Mouse (Mus musculus): Measurements from ENCODE around the gene Tmem25. TPM values are rescaled to one million over a fixed set of nuclear protein-coding genes. Genes with fewer than 3 reads are reported as not detected.
A peak's percentile ranks its signal among the peaks of the same experiment; 100 is the strongest.

The Tmem25 gene
- polyA plus RNA-seq, 1 experiment from 2014 or later: 6.1 TPM

DNA sequence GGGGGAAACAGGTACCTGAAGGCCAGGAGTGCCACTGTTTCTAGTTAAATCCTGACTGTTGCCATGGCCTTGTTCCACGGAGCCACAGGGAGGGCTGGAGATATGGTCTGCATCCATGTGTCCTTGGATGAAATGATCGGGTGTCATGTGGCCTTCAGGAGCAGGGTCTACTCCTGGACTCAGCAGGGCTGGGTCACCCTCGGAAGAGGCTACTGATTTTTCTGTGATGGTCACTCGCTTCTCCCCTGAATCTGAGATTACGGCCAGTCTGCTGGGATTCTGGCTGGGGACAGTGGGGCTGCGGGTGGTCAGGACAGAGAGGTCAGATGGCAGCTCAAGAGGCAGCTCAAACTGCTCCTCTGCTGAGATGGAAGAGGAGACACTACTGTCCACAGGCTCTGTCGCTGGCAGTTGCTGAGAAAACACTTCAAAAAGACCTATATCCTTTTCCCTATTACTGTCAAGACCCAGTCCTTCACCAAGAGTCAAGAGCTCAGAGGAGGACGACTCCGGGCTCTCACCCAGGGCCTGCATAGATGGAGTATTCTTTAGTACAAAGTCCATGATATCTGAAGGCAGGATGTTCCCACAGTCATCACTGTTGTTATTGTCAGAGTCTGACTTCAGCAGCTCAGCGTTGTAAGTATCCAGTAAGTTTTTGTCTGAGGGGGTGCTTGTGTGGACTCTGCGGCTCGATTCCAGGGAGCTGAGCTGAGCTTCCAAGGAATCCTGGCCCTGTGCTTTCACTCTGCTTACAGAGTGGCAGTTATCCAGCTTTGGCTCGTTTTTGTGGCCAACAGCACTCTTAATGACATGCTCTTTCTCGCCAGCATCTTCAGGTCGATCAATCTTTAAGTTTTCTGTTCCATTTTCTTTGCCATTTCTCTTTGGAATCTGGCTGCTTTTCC, 21.1 kb upstream of the Tmem25 start:
- Histone ChIP-seq H3K4me2 (ENCODE audit: low read depth, low read length) (no peak overlapping the region), H3K27me3 (ENCODE audit: control insufficient read depth, insufficient read depth, low read depth, low read length) (no peaks in the 10 kb centered on the region), H3K4me3 (ENCODE audit: low read depth, low read length) (no peak overlapping the region), H3K9ac (ENCODE audit: low read depth, low read length) (no peak overlapping the region), H3K4me1 (ENCODE audit: control insufficient read depth, low read depth, low read length) (no peaks in the 10 kb centered on the region), H3K27ac (ENCODE audit: low read length) (no peak overlapping the region), H3K36me3 (ENCODE audit: control insufficient read depth, insufficient read depth) (peaks cover 60% of the 10 kb centered on the region), H3K9me3 (replicated peaks; ENCODE audit: control insufficient read depth, low read length) (no peaks in the 10 kb centered on the region)
- WGBS (ENCODE audit: insufficient replicate concordance): 82% methylated on average over 15 of the region's 15 CpGs
- no peak for ATAC-seq (ENCODE audit: low read depth)

- Histone ChIP-seq H3K4me1 (ENCODE audit: control insufficient read depth, low read depth, low read length) (no peaks in the 10 kb centered on the region), H3K9ac (ENCODE audit: low read depth, low read length) (no peak overlapping the region), H3K36me3 (ENCODE audit: control insufficient read depth, insufficient read depth) (peaks cover 68% of the 10 kb centered on the region), H3K27me3 (ENCODE audit: control insufficient read depth, insufficient read depth, low read depth, low read length) (no peaks in the 10 kb centered on the region), H3K4me3 (ENCODE audit: low read depth, low read length) (no peak overlapping the region), H3K27ac (ENCODE audit: low read length) (no peak overlapping the region), H3K9me3 (replicated peaks; ENCODE audit: control insufficient read depth, low read length) (no peaks in the 10 kb centered on the region), H3K4me2 (ENCODE audit: low read depth, low read length) (no peak overlapping the region)
- no peak for ATAC-seq (ENCODE audit: low read depth)
- 67% methylated on average over 5 of the region's 5 CpGs for WGBS (ENCODE audit: insufficient replicate concordance)
Observed at GRCm38 (mm10) chr9:44817522-44817921, 18.4 kb upstream of the Tmem25 start.

GRCm38 (mm10) chr9:44814179-44814578, 15.1 kb upstream of the Tmem25 start:
- 83% methylated on average over 8 of the region's 8 CpGs for WGBS (ENCODE audit: insufficient replicate concordance)
- H3K9ac ChIP-seq (ENCODE audit: low read depth, low read length): no peak overlapping the region
- H3K27ac ChIP-seq (ENCODE audit: low read length): no peak overlapping the region
- no peaks in the 10 kb centered on the region for H3K4me1 ChIP-seq (ENCODE audit: control insufficient read depth, low read depth, low read length)
- ATAC-seq (ENCODE audit: low read depth): no peak
- no peak overlapping the region for H3K4me3 ChIP-seq (ENCODE audit: low read depth, low read length)
- no peak overlapping the region for H3K4me2 ChIP-seq (ENCODE audit: low read depth, low read length)
- H3K9me3 ChIP-seq (replicated peaks; ENCODE audit: control insufficient read depth, low read length): no peaks in the 10 kb centered on the region
- H3K27me3 ChIP-seq (ENCODE audit: control insufficient read depth, insufficient read depth, low read depth, low read length): no peaks in the 10 kb centered on the region
- H3K36me3 ChIP-seq (ENCODE audit: control insufficient read depth, insufficient read depth): peaks cover 49% of the 10 kb centered on the region

- Histone ChIP-seq H3K4me2 (ENCODE audit: low read depth, low read length) (no peak overlapping the region), H3K27me3 (ENCODE audit: control insufficient read depth, insufficient read depth, low read depth, low read length) (no peaks in the 10 kb centered on the region), H3K4me3 (ENCODE audit: low read depth, low read length) (no peak overlapping the region), H3K9me3 (replicated peaks; ENCODE audit: control insufficient read depth, low read length) (no peaks in the 10 kb centered on the region), H3K27ac (ENCODE audit: low read length) (no peak overlapping the region), H3K4me1 (ENCODE audit: control insufficient read depth, low read depth, low read length) (no peaks in the 10 kb centered on the region), H3K36me3 (ENCODE audit: control insufficient read depth, insufficient read depth) (peaks cover 59% of the 10 kb centered on the region), H3K9ac (ENCODE audit: low read depth, low read length) (no peak overlapping the region)
- no peak for ATAC-seq (ENCODE audit: low read depth)
- 81% methylated on average over 10 of the region's 10 CpGs for WGBS (ENCODE audit: insufficient replicate concordance)
Observed at GRCm38 (mm10) chr9:44810316-44810715, 11.2 kb upstream of the Tmem25 start.

GRCm38 (mm10) chr9:44807778-44808177, 8.7 kb upstream of the Tmem25 start:
- Histone ChIP-seq H3K4me2 (ENCODE audit: low read depth, low read length) (no peak overlapping the region), H3K4me3 (ENCODE audit: low read depth, low read length) (no peak overlapping the region), H3K27ac (ENCODE audit: low read length) (no peak overlapping the region), H3K36me3 (ENCODE audit: control insufficient read depth, insufficient read depth) (peaks cover 39% of the 10 kb centered on the region), H3K27me3 (ENCODE audit: control insufficient read depth, insufficient read depth, low read depth, low read length) (no peaks in the 10 kb centered on the region), H3K4me1 (ENCODE audit: control insufficient read depth, low read depth, low read length) (no peaks in the 10 kb centered on the region), H3K9ac (ENCODE audit: low read depth, low read length) (no peak overlapping the region), H3K9me3 (replicated peaks; ENCODE audit: control insufficient read depth, low read length) (no peaks in the 10 kb centered on the region)
- ATAC-seq (ENCODE audit: low read depth): no peak
- WGBS (ENCODE audit: insufficient replicate concordance): 83% methylated on average over 10 of the region's 10 CpGs

- Histone ChIP-seq H3K9ac (ENCODE audit: low read depth, low read length) (no peak overlapping the region), H3K36me3 (ENCODE audit: control insufficient read depth, insufficient read depth) (peaks cover 35% of the 10 kb centered on the region), H3K9me3 (replicated peaks; ENCODE audit: control insufficient read depth, low read length) (no peaks in the 10 kb centered on the region), H3K4me1 (ENCODE audit: control insufficient read depth, low read depth, low read length) (no peaks in the 10 kb centered on the region), H3K4me2 (ENCODE audit: low read depth, low read length) (no peak overlapping the region), H3K4me3 (ENCODE audit: low read depth, low read length) (no peak overlapping the region), H3K27me3 (ENCODE audit: control insufficient read depth, insufficient read depth, low read depth, low read length) (no peaks in the 10 kb centered on the region), H3K27ac (ENCODE audit: low read length) (no peak overlapping the region)
- WGBS (ENCODE audit: insufficient replicate concordance): 82% methylated on average over 5 of the region's 5 CpGs
- no peak for ATAC-seq (ENCODE audit: low read depth)
Observed at GRCm38 (mm10) chr9:44807141-44807540, 8.0 kb upstream of the Tmem25 start.

- WGBS (ENCODE audit: insufficient replicate concordance): 81% methylated on average over 5 of the region's 5 CpGs
- Histone ChIP-seq H3K4me3 (ENCODE audit: low read depth, low read length) (no peak overlapping the region), H3K9ac (ENCODE audit: low read depth, low read length) (no peak overlapping the region), H3K4me1 (ENCODE audit: control insufficient read depth, low read depth, low read length) (no peaks in the 10 kb centered on the region), H3K27ac (ENCODE audit: low read length) (no peak overlapping the region), H3K36me3 (ENCODE audit: control insufficient read depth, insufficient read depth) (peaks cover 30% of the 10 kb centered on the region), H3K4me2 (ENCODE audit: low read depth, low read length) (no peak overlapping the region), H3K27me3 (ENCODE audit: control insufficient read depth, insufficient read depth, low read depth, low read length) (peaks cover 4% of the 10 kb centered on the region), H3K9me3 (replicated peaks; ENCODE audit: control insufficient read depth, low read length) (no peaks in the 10 kb centered on the region)
- no peak for ATAC-seq (ENCODE audit: low read depth)
Observed at GRCm38 (mm10) chr9:44805536-44805935, 6.4 kb upstream of the Tmem25 start.

GRCm38 (mm10) chr9:44804678-44805077, 5.6 kb upstream of the Tmem25 start:
- 83% methylated on average over 10 of the region's 10 CpGs for WGBS (ENCODE audit: insufficient replicate concordance)
- ATAC-seq (ENCODE audit: low read depth): no peak

GRCm38 (mm10) chr9:44802808-44803450, 3.8 kb upstream of the Tmem25 start, which contains the start of gene Ttc36:
TSS of gene Ttc36 (minus strand) at chr9:44803072.
- no peaks in the 10 kb centered on the region for H3K9me3 ChIP-seq (replicated peaks; ENCODE audit: control insufficient read depth, low read length)
- H3K27ac ChIP-seq (ENCODE audit: low read length): peak within 1 kb of the TSS; percentile 39
- peaks cover 30% of the 10 kb centered on the region for H3K27me3 ChIP-seq (ENCODE audit: control insufficient read depth, insufficient read depth, low read depth, low read length)
- H3K9ac ChIP-seq (ENCODE audit: low read depth, low read length): no peak within 1 kb of the TSS; the same call in 1 of the 2 replicates
- 56% methylated on average over 4 of the region's 4 CpGs for WGBS (ENCODE audit: insufficient replicate concordance)
- peak within 1 kb of the TSS; percentile 45 for H3K4me3 ChIP-seq (ENCODE audit: low read depth, low read length)
- ATAC-seq (ENCODE audit: low read depth): peak; percentile 59
- H3K4me2 ChIP-seq (ENCODE audit: low read depth, low read length): peak within 1 kb of the TSS; percentile 56
- peaks cover 12% of the 10 kb centered on the region for H3K36me3 ChIP-seq (ENCODE audit: control insufficient read depth, insufficient read depth)
- H3K4me1 ChIP-seq (ENCODE audit: control insufficient read depth, low read depth, low read length): peaks cover 14% of the 10 kb centered on the region

More at GRCm38 (mm10) chr9:44804678-44805077, 5.6 kb upstream of the Tmem25 start:
- Histone ChIP-seq H3K9me3 (replicated peaks; ENCODE audit: control insufficient read depth, low read length) (no peaks in the 10 kb centered on the region), H3K36me3 (ENCODE audit: control insufficient read depth, insufficient read depth) (peaks cover 27% of the 10 kb centered on the region), H3K27ac (ENCODE audit: low read length) (no peak overlapping the region), H3K4me2 (ENCODE audit: low read depth, low read length) (no peak overlapping the region), H3K27me3 (ENCODE audit: control insufficient read depth, insufficient read depth, low read depth, low read length) (peaks cover 12% of the 10 kb centered on the region), H3K9ac (ENCODE audit: low read depth, low read length) (no peak overlapping the region), H3K4me3 (ENCODE audit: low read depth, low read length) (no peak overlapping the region), H3K4me1 (ENCODE audit: control insufficient read depth, low read depth, low read length) (peaks cover 1% of the 10 kb centered on the region; the same call in 1 of the 2 replicates)
